Mouse (Mus musculus) kidney, adult 2 months (tissue): Measurements from ENCODE around the gene Ubl7. TPM values are rescaled to one million over a fixed set of nuclear protein-coding genes. Genes with fewer than 3 reads are reported as not detected.

ENCODE experiments used
- DNase-seq: peaks from one replicate; pipeline ENCODE4 v3.0.0; 2021
- H3K27ac ChIP-seq: fragments of 200-500 bp; 2 replicates; pipeline ENCODE4 v1.5.1; 2012; ENCODE audit warnings: low read depth, low read length, control low read depth, inconsistent platforms; ENCODE audit not compliant: insufficient read depth
- H3K27me3 ChIP-seq: fragments of 200-500 bp; replicated peaks from 2 replicates; pipeline ENCODE4 v1.6.1; 2012; ENCODE audit warnings: mild to moderate bottlenecking, moderate library complexity, low read length, inconsistent platforms; ENCODE audit not compliant: control insufficient read depth, insufficient read depth
- H3K36me3 ChIP-seq: fragments of 200-500 bp; 2 replicates; pipeline ENCODE4 v1.6.1; 2012; ENCODE audit warnings: mild to moderate bottlenecking, moderate library complexity, low read length, inconsistent platforms; ENCODE audit not compliant: control insufficient read depth, insufficient read depth
- H3K4me1 ChIP-seq: fragments of 200-500 bp; 2 replicates; pipeline ENCODE4 v1.6.1; 2011; ENCODE audit warnings: low read length; ENCODE audit not compliant: control insufficient read depth, insufficient read depth
- H3K4me3 ChIP-seq: fragments of 200-500 bp; 2 replicates; pipeline ENCODE4 v1.5.1; 2011; ENCODE audit warnings: mild to moderate bottlenecking, low read depth, low read length, control low read depth; ENCODE audit not compliant: insufficient read depth
- CTCF ChIP-seq: fragments of 200-500 bp; conservative IDR thresholded peaks from 2 replicates; pipeline ENCODE4 v1.5.1; 2011; ENCODE audit warnings: low read depth, mild to moderate bottlenecking, control low read depth, low read length, moderate library complexity, mixed read lengths; ENCODE audit not compliant: insufficient read depth, insufficient read length
- POLR2A ChIP-seq: fragments of 200-500 bp; IDR thresholded peaks from one replicate; pipeline ENCODE4 v1.6.1; 2011; ENCODE audit warnings: low read depth, low read length, control low read depth
- WGBS: fragments of 180-500 bp; shearing (Covaris S2); methylation state at CpG from one replicate; pipeline ENCODE4 v1.1.7; 2018; 5-methylcytosine and 5-hydroxymethylcytosine counted together
- polyA plus RNA-seq: library from polyadenylated mRNA; depleted of rRNA; stranded (reverse); fragments of >200 nt; gene quantifications from 2 replicates; pipeline ENCODE4 v1.2.3, GENCODE M21; 2012

Gene Ubl7
- polyA plus RNA-seq, 1 experiment = 144 TPM

- Histone ChIP-seq H3K27ac (no peak overlapping the region), H3K27me3 (no peaks in the 10 kb centered on the region), H3K4me1 (no peaks in the 10 kb centered on the region), H3K4me3 (no peak overlapping the region), H3K36me3 (no peaks in the 10 kb centered on the region)
- DNase-seq = no peak
- whole genome bisulfite sequencing = 76% methylated on average over 8 of the region's 8 CpGs
- TF ChIP-seq CTCF = no peak
- TF ChIP-seq POLR2A = no peak
These were observed 38.4 kb downstream of the Ubl7 start for GRCm38 (mm10) chr9:57949102-57949704.

DNA sequence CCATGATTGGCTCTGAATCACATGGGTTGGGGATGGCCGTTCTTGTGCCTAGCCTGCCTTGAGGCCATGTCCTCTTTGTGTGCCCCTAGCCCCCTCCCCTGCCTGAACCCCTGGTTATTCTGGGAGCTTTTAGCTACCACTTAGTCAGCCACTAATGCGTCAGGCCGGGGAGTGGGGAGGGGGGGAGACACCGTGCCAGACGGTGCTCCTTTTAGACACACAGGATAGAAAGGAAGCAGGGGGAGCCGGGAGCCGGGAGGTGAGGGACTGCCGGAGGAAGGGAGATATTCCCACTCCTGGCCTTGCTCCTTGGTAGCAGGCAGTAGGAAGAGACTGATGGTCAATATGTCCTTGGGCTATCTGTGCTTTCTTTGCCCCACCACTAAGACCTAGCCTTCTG lies 39.1 kb downstream of the Ubl7 start:
- 0 out of 2 replicates have a peak overlapping the region, but pooled peaks have one; percentile 19 for H3K27ac ChIP-seq
- TF ChIP-seq CTCF (no peak), POLR2A (no peak)
- no peaks in the 10 kb centered on the region for H3K36me3 ChIP-seq
- H3K4me1 ChIP-seq = no peaks in the 10 kb centered on the region
- 58% methylated on average over 8 of the region's 8 CpGs for WGBS
- no peaks in the 10 kb centered on the region for H3K27me3 ChIP-seq
- no peak for DNase-seq
- H3K4me3 ChIP-seq = no peak overlapping the region

- Histone ChIP-seq H3K36me3 (no peaks in the 10 kb centered on the region), H3K27ac (0 out of 2 replicates have a peak overlapping the region, but pooled peaks have one; percentile 19), H3K4me3 (no peak overlapping the region), H3K27me3 (no peaks in the 10 kb centered on the region), H3K4me1 (no peaks in the 10 kb centered on the region)
- TF ChIP-seq CTCF (no peak), POLR2A (no peak)
- DNase-seq = no peak
- whole genome bisulfite sequencing = 83% methylated on average over 9 of the region's 9 CpGs
These were observed 39.7 kb downstream of the Ubl7 start for GRCm38 (mm10) chr9:57950519-57950918.

DNA sequence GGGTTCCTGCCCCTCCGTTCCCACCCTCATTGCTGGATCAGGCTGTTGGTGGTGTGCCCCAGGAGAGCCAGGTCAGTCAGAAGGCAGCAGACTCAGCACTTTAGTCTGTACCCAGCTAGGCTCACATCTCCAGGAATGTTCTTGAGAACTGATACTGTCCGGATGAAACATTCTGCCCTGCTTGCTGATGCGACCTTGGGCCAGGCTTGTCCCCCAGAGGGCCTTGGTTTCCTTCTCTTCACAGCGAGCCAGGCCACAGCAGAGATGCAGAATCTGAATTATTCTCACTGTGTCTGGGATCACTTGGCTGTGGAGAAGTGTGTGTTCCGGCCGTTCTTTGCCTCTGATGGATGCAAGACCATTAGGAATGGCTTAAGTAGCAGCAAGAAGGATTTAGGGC lies 41.2 kb downstream of the Ubl7 start:
- Histone ChIP-seq H3K4me3 (no peak overlapping the region), H3K36me3 (no peaks in the 10 kb centered on the region), H3K27ac (no peak overlapping the region), H3K27me3 (no peaks in the 10 kb centered on the region), H3K4me1 (no peaks in the 10 kb centered on the region)
- TF ChIP-seq POLR2A = no peak
- TF ChIP-seq CTCF = no peak
- no peak for DNase-seq
- 74% methylated on average over 6 of the region's 6 CpGs for WGBS

DNA sequence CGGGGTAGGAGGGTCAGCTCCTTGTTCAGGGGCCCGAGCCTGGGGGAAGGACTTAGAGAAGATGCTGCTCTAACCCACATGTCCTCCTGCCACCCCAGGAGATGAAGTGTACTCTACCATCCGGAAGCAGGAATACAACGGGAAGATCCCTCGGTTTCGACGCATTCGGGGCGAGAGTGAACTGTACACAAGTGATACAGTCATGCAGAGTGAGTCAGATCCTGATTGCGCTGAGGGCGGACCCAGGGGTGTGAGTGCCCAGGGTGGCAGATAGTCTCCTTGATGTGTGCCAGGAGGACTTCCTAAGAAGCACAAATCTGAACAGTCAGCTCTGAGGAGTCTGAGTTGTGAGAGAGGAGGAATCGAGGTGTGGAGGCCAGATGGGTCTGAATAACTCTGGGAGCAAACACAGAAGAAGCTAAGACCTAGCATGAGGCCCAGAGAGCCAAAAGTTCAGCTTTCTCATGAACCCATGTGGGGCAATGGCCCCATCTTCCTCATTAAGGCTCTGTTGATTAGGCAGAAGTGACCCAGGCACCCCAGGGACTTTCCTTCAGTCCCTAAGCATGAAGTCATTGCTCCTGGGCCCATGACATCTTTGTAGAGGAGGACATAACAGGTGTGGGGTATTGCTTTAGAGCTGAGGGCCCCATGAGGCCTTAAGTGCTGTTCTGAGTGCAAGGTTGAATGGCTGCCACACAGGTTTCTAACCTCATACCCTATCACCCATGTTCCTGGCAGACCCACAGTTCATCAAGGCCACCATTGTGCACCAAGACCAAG lies 44.4 kb downstream of the Ubl7 start:
- no peaks in the 10 kb centered on the region for H3K4me1 ChIP-seq

DNA sequence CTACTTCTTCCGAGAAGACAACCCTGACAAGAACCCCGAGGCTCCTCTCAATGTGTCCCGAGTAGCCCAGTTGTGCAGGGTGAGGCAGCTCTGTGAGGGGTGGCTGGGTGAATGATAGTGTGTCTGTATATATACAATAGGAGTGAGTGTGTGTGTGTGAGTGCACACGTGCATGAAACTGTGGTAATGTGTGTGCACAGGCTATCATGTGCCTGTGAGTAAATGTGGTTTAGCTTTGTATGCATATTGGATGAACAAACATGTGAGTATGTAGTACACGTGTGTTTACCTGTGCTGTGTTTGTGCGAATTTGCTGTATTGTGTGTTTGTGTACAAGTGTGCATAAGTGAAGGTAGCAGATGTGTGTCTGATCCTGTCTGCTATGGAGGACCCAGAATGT lies 45.0 kb downstream of the Ubl7 start:
- no peak overlapping the region for H3K4me3 ChIP-seq
- H3K27ac ChIP-seq = no peak overlapping the region
- H3K36me3 ChIP-seq = no peaks in the 10 kb centered on the region
- TF ChIP-seq POLR2A = no peak
- no peak for TF ChIP-seq CTCF
- 91% methylated on average over 6 of the region's 6 CpGs for WGBS
- no peak for DNase-seq
- H3K4me1 ChIP-seq = no peaks in the 10 kb centered on the region
- no peaks in the 10 kb centered on the region for H3K27me3 ChIP-seq

More for the DNA sequence above, 44.4 kb downstream of the Ubl7 start:
- Histone ChIP-seq H3K27ac (no peak overlapping the region), H3K4me3 (no peak overlapping the region), H3K27me3 (no peaks in the 10 kb centered on the region), H3K36me3 (no peaks in the 10 kb centered on the region)
- no peak for TF ChIP-seq POLR2A
- no peak for DNase-seq
- 88% methylated on average over 12 of the region's 12 CpGs for WGBS

DNA sequence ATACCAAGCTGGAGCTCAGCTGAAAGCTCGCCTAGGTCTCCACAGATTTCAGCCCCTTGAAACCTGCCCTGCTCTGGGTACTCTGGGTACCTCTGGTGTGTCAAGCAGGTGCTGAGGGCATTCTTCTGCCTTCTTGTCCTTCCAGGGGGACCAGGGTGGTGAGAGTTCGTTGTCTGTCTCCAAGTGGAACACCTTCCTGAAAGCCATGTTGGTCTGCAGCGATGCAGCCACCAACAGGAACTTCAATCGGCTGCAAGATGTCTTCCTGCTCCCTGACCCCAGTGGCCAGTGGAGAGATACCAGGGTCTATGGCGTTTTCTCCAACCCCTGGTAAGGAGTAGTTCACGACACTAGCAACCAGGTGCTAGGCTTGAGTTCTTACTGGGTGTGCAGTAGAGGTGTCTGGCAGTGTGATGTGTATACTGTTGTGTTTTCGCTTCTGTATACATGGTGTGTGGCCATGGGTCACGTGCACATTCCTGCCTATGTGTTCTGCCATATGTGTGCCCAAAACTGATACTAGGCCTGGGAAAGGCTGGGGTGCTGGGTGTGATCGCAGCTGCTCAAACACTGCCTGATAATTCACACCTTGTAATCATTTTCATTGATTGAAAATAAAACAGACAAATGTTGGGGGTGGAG lies 45.5 kb downstream of the Ubl7 start:
- Histone ChIP-seq H3K27ac (no peak overlapping the region), H3K4me1 (no peaks in the 10 kb centered on the region), H3K4me3 (no peak overlapping the region), H3K36me3 (no peaks in the 10 kb centered on the region), H3K27me3 (no peaks in the 10 kb centered on the region)
- WGBS = 88% methylated on average over 9 of the region's 9 CpGs
- no peak for TF ChIP-seq POLR2A
- no peak for TF ChIP-seq CTCF
- DNase-seq = no peak
